Mouse (Mus musculus) olfactory bulb, adult 2 months (tissue): ENCODE results near the gene Abi3bp. TPM values are rescaled to one million over a fixed set of nuclear protein-coding genes. Genes with fewer than 3 reads are reported as not detected.
A peak's percentile ranks its signal among the peaks of the same experiment; 100 is the strongest.

ENCODE experiments used
- H3K27ac ChIP-seq: fragments of 200-500 bp; 2 replicates; pipeline ENCODE4 v1.5.1; 2012; ENCODE audit warnings: low read depth, low read length; ENCODE audit not compliant: insufficient read depth
- H3K4me1 ChIP-seq: fragments of 200-500 bp; 2 replicates; pipeline ENCODE4 v1.6.1; 2012; ENCODE audit warnings: low read length; ENCODE audit not compliant: control insufficient read depth, insufficient read depth
- H3K4me3 ChIP-seq: fragments of 200-500 bp; 2 replicates; pipeline ENCODE4 v1.5.1; 2012; ENCODE audit warnings: mild to moderate bottlenecking, low read depth, low read length, moderate library complexity; ENCODE audit not compliant: insufficient read depth
- CTCF ChIP-seq: fragments of 200-500 bp; IDR thresholded peaks from 2 replicates; pipeline ENCODE4 v1.5.1; 2012; ENCODE audit warnings: low read depth, mild to moderate bottlenecking, low read length, moderate library complexity; ENCODE audit not compliant: insufficient read depth
- POLR2A ChIP-seq: fragments of 200-500 bp; IDR thresholded peaks from 2 replicates; pipeline ENCODE4 v1.6.1; 2012; ENCODE audit warnings: mild to moderate bottlenecking, low read depth, low read length, moderate library complexity; ENCODE audit not compliant: insufficient read depth
- WGBS: fragments of 180-500 bp; shearing (Covaris S2); methylation state at CpG from one replicate; pipeline ENCODE4 v1.1.7; 2018; 5-methylcytosine and 5-hydroxymethylcytosine counted together
- polyA plus RNA-seq: library from polyadenylated mRNA; stranded (reverse); fragments of >200 nt; gene quantifications from 2 replicates; pipeline ENCODE4 v1.2.4, GENCODE M21; 2012; ENCODE audit warnings: low replicate concordance; ENCODE audit not compliant: missing spikeins, insufficient read depth, insufficient read length

The Abi3bp gene
- polyA plus RNA-seq, 1 experiment = not detected

- Histone ChIP-seq H3K4me3 (no peak overlapping the region), H3K4me1 (no peaks in the 10 kb centered on the region), H3K27ac (no peak overlapping the region)
- WGBS = 96% methylated on average over 3 of the region's 3 CpGs
- no peak for TF ChIP-seq CTCF
- no peak for TF ChIP-seq POLR2A
Observed at GRCm38 (mm10) chr16:56700898-56701297, 223.2 kb downstream of the Abi3bp start.

DNA sequence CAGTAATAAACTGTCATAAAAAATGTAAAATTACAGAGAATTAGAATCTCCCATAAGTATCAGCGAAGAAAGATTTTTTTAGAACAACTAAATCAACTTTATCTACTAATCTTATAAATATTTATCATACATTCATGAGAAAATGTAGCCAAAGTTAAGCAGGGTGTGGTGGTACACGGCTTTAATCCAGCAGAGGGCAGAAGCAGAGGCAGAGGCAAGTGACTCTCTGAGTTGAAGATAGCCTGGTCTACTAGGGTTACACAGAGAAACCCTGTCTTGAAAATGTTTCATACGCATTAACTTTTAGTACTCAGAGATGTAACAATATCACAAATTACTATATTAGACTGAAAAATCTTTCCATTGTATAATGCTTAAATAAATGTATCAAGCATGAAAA lies 228.1 kb downstream of the Abi3bp start:
- Histone ChIP-seq H3K4me3 (no peak overlapping the region), H3K4me1 (no peaks in the 10 kb centered on the region), H3K27ac (no peak overlapping the region)
- TF ChIP-seq POLR2A = no peak
- no peak for TF ChIP-seq CTCF
- WGBS = 82% methylated on average over 3 of the region's 3 CpGs

- no peak overlapping the region for H3K4me3 ChIP-seq
- no peak for TF ChIP-seq POLR2A
- TF ChIP-seq CTCF = no peak
- H3K27ac ChIP-seq = no peak overlapping the region
- WGBS = 92% methylated on average over 3 of the region's 3 CpGs
- peaks cover 3% of the 10 kb centered on the region; the same call in 1 of the 2 replicates for H3K4me1 ChIP-seq
Observed at GRCm38 (mm10) chr16:56710071-56710470, 232.4 kb downstream of the Abi3bp start.

DNA sequence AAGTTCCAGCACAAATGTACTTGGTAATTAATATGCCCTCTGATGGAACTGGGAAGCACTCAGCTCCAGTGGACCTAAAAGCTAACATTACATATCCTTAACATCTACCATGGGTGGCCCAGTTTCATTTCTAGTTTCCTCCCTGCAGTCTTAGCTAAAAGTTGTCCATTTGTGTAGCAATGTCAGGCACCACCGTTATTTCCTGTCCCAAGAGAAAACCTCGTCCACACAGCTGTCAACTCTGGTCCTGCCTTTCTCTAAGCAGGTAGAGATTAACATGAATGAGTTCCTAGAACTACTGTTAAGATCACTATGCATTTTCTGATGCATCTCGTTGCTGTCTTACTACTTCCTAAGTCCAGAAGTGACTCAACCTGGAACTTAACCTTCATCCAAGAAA lies 237.9 kb downstream of the Abi3bp start:
- Histone ChIP-seq H3K4me3 (no peak overlapping the region), H3K4me1 (peaks cover 6% of the 10 kb centered on the region; the same call in 1 of the 2 replicates), H3K27ac (no peak overlapping the region)
- 66% methylated on average over 3 of the region's 3 CpGs for WGBS
- no peak for TF ChIP-seq CTCF
- no peak for TF ChIP-seq POLR2A

- peaks cover 6% of the 10 kb centered on the region; the same call in 1 of the 2 replicates for H3K4me1 ChIP-seq
- peak overlapping the region; percentile 83 for H3K4me3 ChIP-seq
- peak overlapping the region; percentile 84 for H3K27ac ChIP-seq
- TF ChIP-seq POLR2A = no peak
- no peak for TF ChIP-seq CTCF
- WGBS = under 1% methylated on average over 36 of the region's 38 CpGs
Observed at GRCm38 (mm10) chr16:56716557-56717179, 239.0 kb downstream of the Abi3bp start.

GRCm38 (mm10) chr16:56717224-56718200 lies 239.8 kb downstream of the Abi3bp start, which contains the start of gene Tfg:
Gene Tfg (minus strand): TSS chr16:56717450.
- Histone ChIP-seq H3K27ac (peak within 1 kb of the TSS; percentile 84), H3K4me3 (peak within 1 kb of the TSS; percentile 83), H3K4me1 (peaks cover 6% of the 10 kb centered on the region; the same call in 1 of the 2 replicates)
- WGBS = under 1% methylated on average over 62 of the region's 62 CpGs
- TF ChIP-seq POLR2A (peak; percentile 52), CTCF (no peak)

GRCm38 (mm10) chr16:56719031-56719430 lies 241.4 kb downstream of the Abi3bp start:
- TF ChIP-seq POLR2A = no peak
- no peak for TF ChIP-seq CTCF
- H3K4me3 ChIP-seq = no peak overlapping the region
- no peak overlapping the region for H3K27ac ChIP-seq
- H3K4me1 ChIP-seq = peaks cover 4% of the 10 kb centered on the region; the same call in 1 of the 2 replicates

GRCm38 (mm10) chr16:56722357-56722756 lies 244.7 kb downstream of the Abi3bp start:
- TF ChIP-seq CTCF = no peak
- no peak for TF ChIP-seq POLR2A
- no peak overlapping the region for H3K4me3 ChIP-seq
- no peaks in the 10 kb centered on the region for H3K4me1 ChIP-seq
- no peak overlapping the region for H3K27ac ChIP-seq
- 74% methylated on average over 4 of the region's 4 CpGs for WGBS

DNA sequence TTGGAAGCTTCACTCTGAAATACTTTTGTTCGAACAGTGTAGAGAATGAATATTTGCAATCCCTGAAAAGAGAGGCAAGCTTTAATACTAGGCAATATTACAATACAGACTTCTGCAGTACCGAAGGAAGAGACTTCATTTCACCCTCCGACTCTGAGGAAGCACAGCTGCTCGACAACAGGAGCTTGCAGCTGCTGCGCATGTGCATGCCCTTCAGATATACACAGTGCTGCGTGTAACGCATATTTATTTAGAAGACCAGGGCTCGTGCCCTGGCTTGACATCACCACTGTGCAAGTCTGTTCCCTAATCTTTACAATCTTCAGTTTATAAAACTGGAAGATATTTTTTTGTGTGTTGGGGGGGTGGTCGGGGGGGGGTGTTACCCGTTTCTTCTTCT lies 247.2 kb downstream of the Abi3bp start:
- 74% methylated on average over 10 of the region's 10 CpGs for WGBS
- H3K4me3 ChIP-seq = no peak overlapping the region
- no peak for TF ChIP-seq CTCF
- no peak for TF ChIP-seq POLR2A
- H3K27ac ChIP-seq = no peak overlapping the region
- H3K4me1 ChIP-seq = no peaks in the 10 kb centered on the region
